Mouse (Mus musculus): ENCODE results near the gene Dnaic2. TPM values are rescaled to one million over a fixed set of nuclear protein-coding genes. Genes with fewer than 3 reads are reported as not detected.

Dnaic2 gene
- total RNA-seq (2021), result 1 to 10 TPM in 1 of 2 experiments, under 1 TPM in 1; 0.99 to 1.8 TPM
- long read RNA-seq, experiment 1, partial matches to known transcripts, result 0 of 1 reads
- long read RNA-seq, experiment 1, other reads (novel, unspliced or antisense), result 0 of 1 reads
- long read RNA-seq, experiment 2, result 0 reads

GRCm38 (mm10) chr11:114726965-114727825, at the start of gene Dnaic2:
TSS of gene Dnaic2 (plus strand) at chr11:114727408.
- intact Hi-C loops (cut with DNase I), result no loop called here
- peak; percentile 67 to 77 for DNase-seq (ENCODE audit: low spot score in 2 of 2)

- DNase-seq (ENCODE audit: low spot score in 2 of 2), result no peak
- intact Hi-C loops (cut with DNase I), result loop anchor here (5.0 to 10.0 kb wide), 2 partner anchors 55 to 108 kb away; no protein-coding TSS in a partner anchor
Observed at GRCm38 (mm10) chr11:114679582-114679981, 47.6 kb upstream of the Dnaic2 start.

GRCm38 (mm10) chr11:114680291-114680690, 46.9 kb upstream of the Dnaic2 start:
- intact Hi-C loops (cut with DNase I), result no loop called here

GRCm38 (mm10) chr11:114681054-114681453, 46.2 kb upstream of the Dnaic2 start:
- intact Hi-C loops (cut with DNase I), result no loop called here
- no peak for DNase-seq (ENCODE audit: low spot score in 2 of 2)

More at GRCm38 (mm10) chr11:114680291-114680690, 46.9 kb upstream of the Dnaic2 start:
- DNase-seq (ENCODE audit: low spot score in 2 of 2), result no peak

- intact Hi-C loops (cut with DNase I), result no loop called here
- DNase-seq (ENCODE audit: low spot score in 2 of 2), result no peak
Observed at GRCm38 (mm10) chr11:114682321-114682900, 44.8 kb upstream of the Dnaic2 start.

- intact Hi-C loops (cut with DNase I), result no loop called here
- DNase-seq (ENCODE audit: low spot score in 2 of 2), result no peak
Observed at GRCm38 (mm10) chr11:114683029-114683721, 44.0 kb upstream of the Dnaic2 start.

- intact Hi-C loops (cut with DNase I), result no loop called here
- DNase-seq (ENCODE audit: low spot score in 2 of 2), result no peak
Observed at GRCm38 (mm10) chr11:114683722-114684621, 43.2 kb upstream of the Dnaic2 start.

GRCm38 (mm10) chr11:114684627-114685373, 42.4 kb upstream of the Dnaic2 start:
- DNase-seq (ENCODE audit: low spot score in 2 of 2), result no peak
- intact Hi-C loops (cut with DNase I), result no loop called here

GRCm38 (mm10) chr11:114685526-114686040, 41.6 kb upstream of the Dnaic2 start:
- DNase-seq (ENCODE audit: low spot score in 2 of 2), result no peak
- intact Hi-C loops (cut with DNase I), result no loop called here

- DNase-seq (ENCODE audit: low spot score in 2 of 2), result no peak
- intact Hi-C loops (cut with DNase I), result no loop called here
Observed at GRCm38 (mm10) chr11:114686221-114686959, 40.8 kb upstream of the Dnaic2 start.

GRCm38 (mm10) chr11:114687574-114688188, 39.5 kb upstream of the Dnaic2 start:
- DNase-seq (ENCODE audit: low spot score in 2 of 2), result no peak
- intact Hi-C loops (cut with DNase I), result no loop called here

GRCm38 (mm10) chr11:114688729-114689128, 38.5 kb upstream of the Dnaic2 start:
- intact Hi-C loops (cut with DNase I), result no loop called here
- DNase-seq (ENCODE audit: low spot score in 2 of 2), result no peak

GRCm38 (mm10) chr11:114690192-114690591, 37.0 kb upstream of the Dnaic2 start:
- intact Hi-C loops (cut with DNase I), result no loop called here
- DNase-seq (ENCODE audit: low spot score in 2 of 2), result no peak

- intact Hi-C loops (cut with DNase I), result no loop called here
- DNase-seq (ENCODE audit: low spot score in 2 of 2), result no peak
Observed at GRCm38 (mm10) chr11:114691454-114692182, 35.6 kb upstream of the Dnaic2 start.

- DNase-seq (ENCODE audit: low spot score in 2 of 2), result no peak
- intact Hi-C loops (cut with DNase I), result no loop called here
Observed at GRCm38 (mm10) chr11:114692601-114693000, 34.6 kb upstream of the Dnaic2 start.

GRCm38 (mm10) chr11:114693456-114693855, 33.8 kb upstream of the Dnaic2 start:
- DNase-seq (ENCODE audit: low spot score in 2 of 2), result no peak
- intact Hi-C loops (cut with DNase I), result no loop called here

All from left cerebral cortex, postnatal 14 days (tissue).